Mouse (Mus musculus): ENCODE measurements around the gene Spsb2.
"Not testable (repeated sequence)": the region's sequence is repeated elsewhere in the genome, so short reads cannot be mapped to it uniquely, and the experiment has no call there.

Spsb2 gene

DNA sequence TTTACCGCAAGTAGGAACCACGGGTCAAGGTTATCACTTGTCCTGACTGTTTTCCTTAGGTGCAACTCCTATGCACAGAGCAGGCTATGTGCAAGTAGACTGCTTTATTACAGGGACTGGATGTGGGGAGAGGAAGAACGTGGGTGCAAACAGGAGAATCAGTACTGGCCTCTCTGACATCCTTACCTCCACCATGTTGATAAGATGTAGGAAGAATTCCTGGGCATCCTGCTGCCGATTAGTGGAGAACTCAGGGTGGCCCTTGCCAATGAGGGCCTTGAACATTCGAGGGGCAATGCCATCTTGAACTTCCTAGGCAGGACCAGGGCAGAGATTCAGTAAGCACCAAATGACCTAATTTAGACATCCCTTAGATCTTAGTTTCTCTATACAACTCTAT lies 12.4 kb downstream of the Spsb2 start:
- DNase-seq, result no peak

DNA sequence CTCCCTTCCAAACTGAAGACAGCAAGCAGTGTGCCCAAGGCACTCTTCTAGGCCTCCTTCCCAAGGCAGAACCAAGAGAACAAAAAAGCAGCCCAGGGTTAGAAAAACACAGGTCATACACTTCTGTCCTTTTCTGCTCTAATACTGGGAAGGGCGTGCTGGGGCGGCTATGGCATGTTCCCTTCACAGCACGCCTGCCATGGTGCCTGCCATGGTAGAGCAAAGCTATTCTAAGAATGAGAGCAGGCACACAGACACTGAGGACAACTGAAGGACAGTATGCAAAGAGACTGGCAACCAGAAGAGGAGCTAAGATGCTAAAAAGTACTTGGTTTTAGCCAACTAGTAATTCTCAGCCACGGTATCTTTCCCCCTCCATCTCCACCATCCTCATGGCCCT lies 13.6 kb downstream of the Spsb2 start:
- no peak for DNase-seq

DNA sequence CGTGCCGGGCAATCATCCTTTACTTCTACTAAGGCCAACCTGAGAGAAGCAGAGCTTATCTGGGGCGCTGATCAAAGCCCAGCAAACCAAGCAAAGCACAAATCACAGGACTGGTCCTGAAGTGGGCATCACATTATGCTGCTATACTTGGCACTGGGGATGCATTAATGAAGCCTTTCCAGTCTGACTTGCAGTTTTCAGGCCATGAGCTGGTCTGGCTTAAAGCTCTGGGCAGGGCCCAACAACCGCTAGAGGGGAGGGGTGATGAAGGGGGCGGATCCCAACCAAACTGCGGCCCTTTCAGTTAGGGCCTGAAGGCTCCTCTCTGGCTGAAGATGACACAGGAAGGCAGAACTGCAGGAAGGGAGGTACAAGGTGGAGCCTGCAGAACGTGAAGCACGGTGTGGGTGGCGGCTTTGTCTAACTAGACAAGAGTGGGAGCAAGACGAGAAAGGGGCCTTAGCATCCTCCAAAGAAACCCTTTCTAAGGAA lies 19.7 kb downstream of the Spsb2 start:
- no peak for DNase-seq

DNA sequence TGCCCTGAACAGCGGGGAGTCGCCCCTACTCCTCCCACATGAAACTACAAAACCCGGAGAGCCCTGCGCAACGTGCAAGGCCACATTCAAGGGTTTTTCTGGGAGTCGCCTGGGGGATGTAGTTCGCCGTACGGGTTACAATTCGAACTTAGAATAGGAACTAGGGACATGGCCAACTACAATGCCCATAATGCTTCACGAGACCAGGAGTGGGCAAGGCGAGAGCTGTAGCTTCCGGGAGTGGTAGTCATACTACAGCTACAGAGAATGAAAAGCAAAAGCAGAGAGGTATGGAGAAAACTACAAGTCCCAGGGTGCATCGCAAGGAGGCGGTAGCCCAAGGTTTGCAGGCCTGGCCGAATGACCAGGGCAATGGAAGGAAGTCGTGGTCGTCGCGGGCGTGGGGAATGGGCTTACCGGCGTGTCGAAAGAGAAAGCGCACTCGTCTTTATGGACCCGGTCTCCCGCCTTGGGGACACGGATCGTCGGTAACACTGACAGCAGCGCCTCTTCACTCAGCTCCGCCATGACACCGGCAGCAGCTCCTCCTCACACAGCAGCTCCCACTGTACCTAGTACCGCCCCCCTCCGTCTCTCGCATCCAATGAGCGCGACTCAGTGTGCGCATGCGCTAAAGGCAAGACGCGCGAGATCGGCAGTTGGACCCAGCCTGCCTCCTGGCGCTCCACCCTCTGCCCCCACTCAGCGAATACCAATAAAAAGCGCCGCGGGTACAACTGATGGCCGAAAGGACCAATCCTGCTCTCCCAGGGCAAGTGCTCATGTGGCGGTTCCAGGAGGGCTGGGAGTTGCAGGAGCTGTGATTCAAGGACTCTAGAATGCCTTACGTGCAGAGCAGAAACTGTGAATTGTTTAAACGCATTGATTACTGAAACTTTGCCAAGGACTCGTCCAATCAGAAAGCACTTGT lies 20.7 kb downstream of the Spsb2 start, which contains the start of the genes Usp5 and Cdca3:
Usp5 (minus strand) TSS at position 617 of the 931 bp plus-strand sequence.
Cdca3 (plus strand) TSS at position 680 of the 931 bp plus-strand sequence.
- peak; percentile 97 for DNase-seq

DNA sequence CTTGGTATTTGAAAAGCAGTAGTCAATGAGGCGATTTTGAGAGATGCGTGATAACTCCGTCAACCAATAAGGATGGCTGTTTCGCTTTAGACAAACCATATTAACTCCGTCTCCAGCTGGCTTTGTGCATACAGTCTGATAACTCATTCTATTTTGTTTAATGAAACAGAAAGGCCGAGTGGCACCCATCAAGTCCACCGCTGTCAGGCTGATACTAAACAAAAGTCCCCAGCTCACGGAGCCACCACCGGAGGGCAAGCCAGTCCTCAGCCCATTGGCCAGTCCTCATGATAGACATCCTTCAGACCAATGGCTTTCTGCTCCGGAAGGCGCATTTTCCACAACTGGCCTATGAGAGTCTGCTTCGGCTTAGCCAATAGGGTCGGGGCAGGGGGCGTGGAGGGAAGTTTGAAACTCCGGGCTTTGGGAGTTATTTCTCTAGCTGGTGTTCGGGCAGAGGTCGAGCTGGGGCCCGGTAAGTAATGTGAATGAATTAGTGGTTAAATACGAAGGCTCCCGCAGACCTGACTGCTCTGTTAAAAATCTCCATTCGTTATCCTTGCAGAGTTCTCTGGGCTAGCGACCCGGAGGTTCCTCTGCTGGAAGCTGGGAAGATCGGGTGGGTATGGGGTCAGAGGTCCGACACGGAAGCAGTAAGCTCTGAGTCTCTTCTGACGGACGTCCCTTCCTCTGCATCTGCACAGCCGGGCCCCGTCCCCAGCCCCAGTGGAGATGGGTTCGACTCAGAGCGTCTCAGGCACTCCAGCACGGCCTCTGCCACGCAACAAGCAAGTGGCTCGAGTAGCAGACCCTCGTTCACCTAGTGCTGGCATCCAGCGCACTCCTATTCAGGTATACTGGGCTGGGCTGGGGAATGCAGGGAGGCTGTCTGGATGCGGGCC lies 21.6 kb downstream of the Spsb2 start:
- DNase-seq, result peak; percentile 92

DNA sequence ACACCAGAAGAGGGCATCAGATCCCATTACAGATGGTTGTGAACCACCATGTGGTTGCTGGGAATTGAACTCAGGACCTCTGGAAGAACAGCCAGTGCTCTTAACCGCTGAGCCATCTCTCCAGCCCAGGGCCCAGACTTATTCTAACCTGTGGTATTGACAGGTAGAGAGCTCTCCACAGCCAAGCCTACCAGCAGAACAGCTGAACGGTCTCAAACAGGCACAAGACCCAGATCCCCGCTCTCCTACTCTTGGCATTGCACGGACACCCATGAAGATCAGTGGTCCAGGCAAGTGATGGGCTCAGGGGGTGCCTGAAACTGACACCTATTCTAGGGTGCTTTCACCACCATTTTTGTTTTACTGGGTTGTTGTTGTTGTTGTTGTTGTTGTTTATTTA lies 22.7 kb downstream of the Spsb2 start:
- not testable (repeated sequence) for DNase-seq

DNA sequence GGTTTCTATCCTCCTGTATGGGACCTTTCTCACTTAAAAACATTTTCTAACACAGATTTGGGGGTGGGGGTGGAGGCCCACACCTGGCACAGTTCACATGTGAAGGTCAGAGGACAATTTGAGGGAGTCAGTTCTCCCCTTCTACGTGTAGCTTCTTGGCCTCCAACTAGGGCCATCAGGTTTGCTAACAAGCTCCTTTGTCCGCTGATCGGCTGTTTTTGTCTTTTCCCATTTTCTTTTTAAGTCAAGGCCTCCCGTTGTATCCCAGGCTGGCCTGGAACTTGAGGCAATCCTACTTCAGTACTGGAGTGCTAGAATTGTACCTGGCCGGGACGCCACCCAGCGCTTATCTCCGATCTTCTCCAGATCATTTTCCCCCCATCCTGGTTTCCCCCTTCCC lies 23.2 kb downstream of the Spsb2 start:
- DNase-seq, result no peak

DNA sequence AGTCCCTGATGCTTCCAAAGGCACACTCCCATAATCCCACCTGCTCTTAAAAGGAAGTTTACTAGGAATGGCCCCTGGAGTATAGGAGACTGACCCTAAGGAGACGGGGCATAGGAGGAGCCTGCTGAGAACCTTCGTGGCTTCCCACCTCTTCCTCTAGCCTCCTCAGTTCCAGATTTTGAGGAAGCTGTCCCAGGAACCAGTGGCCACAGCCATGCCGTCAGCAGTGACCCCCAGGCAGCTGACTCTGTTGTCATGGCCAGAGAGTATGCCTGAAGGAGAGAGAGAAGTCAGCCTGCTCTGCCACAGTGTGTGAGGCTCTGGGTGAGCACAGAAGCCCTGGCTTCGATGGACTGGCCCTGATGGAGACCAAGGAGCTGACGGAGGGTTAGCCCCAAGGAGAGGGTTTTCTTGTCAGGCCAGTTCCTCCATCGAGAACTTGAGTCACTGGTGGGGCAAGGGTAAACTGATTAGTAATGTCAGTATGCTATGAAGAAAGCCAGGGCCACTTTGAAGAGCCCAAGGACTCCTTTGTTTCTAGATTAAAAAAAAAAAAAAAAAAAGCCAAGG lies 26.1 kb downstream of the Spsb2 start:
- DNase-seq, result no peak

DNA sequence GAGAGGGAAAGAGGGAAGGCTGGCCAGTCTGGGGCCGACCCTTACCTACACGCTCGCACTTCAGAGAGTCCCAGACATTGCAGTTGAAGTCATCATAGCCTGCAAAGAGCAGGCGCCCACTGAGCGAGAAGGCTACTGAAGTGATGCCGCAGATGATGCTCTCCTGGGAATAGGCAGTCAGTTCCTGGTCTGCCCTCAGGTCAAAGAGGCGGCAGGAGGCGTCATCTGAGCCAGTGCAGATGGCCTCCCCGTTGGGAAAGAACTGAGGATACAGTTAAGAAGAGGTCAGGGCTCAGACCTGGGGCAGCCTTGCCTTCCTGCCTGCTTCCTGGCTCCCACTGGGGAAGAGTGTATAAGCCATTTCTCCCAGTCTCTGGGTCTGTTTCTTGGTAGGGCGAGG lies 27.1 kb downstream of the Spsb2 start:
- peak; percentile 64 for DNase-seq

DNA sequence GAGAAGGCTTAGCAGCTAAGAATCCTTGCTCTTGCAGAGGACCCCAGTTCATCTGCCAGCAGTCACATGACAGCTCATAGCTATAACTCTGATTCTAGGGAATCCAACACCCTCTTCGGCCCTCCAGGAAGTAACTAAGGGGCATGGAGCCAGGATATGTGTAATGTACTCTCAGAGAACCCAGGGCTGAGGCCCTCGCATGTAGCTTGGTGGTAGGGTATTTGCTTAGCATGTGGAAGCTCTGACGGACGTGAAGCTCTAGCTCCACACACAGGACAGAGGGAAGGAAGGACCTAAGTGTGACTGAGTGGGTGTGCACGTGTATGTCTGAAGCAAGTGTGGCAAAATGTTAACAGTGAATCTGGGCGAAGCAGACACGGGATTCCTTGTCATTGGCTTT lies 27.9 kb downstream of the Spsb2 start:
- no peak for DNase-seq

DNA sequence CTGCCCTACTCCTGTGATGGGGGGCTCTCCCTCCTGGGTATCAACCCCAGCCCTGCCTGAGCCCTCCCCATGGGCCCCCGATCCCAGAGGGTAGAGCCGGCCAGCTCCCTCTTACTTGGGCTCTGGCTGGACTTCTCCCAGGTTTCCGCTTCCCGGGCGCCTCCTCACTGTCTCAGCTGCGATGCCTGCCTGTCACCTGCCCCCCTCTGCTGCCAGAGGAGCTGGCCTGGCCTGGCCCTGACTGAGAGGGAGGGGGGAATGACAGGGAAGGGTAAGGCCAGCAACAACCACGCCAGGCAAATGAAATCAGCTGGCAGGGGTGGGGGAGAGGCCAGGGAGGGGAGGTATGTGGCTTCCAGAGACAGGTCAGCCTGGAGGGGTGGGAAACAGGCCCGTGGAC lies 31.3 kb downstream of the Spsb2 start:
- DNase-seq, result no peak

DNA sequence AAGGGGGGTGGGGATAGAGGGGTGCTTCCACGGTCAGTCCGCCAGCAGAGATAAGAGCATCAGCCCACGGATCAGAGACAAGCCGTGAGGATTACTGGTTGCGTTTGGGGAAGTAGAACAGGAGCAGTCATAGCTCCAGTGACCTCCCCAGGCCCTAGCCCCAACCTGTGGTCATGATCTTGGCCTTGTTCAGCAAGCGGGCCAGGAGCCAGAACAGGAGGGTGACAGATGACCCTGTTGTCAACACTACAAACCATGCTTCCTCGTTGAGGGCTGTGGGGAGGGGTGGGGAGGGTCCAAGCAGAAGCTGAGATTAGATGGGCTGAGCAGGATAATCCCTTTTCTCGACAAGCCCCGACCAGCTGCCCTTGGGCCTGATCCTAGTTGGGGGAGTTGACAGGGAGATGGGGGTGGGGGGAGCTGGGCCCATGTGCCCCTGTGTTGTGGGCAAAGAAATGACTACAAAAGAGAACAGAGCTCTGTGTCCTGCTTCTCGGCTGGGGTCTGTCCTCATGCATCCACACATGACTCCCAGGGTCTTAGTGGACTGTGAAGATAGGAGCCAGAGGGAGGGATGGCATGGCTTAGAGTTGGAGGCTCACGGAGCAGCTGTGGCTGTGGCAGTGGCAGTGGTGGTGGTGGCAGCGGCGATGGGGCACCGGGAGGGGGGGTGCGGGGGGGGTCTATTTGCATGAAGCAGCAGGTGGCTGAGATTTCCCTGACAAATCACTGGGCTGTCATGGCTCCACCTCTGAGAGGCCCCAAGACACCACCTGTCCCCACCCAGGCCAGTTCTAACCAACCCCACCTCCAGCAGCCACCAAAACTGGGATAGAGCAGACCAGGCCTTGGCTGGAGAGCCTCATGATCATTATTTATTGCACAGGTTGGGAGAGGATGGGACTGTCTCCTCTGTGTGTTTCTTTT lies 32.0 kb downstream of the Spsb2 start, which contains the start of gene Gnb3:
Gnb3 (minus strand) TSS at position 35 of the 927 bp plus-strand sequence.
- DNase-seq, result no peak

DNA sequence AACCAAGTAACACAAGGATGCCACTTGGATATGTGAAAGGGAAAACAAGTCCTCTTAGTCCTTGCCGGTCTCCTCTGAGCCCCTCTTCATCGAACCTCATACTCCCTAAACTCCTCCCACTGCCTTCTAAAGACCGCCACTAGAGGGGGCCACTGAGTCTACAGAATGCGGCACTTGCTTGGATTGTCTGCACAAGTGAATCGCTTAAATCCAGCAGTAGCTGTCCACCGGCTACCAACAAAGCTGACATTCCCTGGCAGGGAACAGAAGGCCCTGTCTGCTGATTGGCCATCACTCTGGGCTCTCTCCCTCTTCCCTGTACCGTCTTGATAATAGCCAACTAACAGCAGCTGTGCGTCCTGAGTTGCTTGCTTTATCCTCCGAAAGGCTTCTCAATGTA lies 38.8 kb downstream of the Spsb2 start:
- DNase-seq, result peak; percentile 95

DNA sequence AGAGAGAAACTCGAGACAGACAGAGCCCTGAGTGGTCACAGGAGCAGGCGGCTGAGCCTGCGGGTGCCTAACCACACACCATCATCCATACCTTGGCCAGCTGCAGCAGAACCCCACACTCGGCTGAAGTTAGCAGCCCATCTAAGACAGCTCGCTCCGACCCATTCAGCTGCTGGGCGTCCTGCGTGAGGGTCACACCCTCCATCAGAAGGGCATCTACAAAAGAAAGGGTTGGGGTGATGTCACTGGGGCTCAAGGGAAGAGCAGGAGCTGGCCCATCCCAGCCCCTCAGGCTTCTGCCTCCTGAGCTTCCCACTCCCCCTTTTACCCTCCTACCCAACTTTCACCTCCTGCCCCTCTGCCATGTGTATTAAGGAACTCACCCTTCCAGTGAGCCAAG lies 42.1 kb downstream of the Spsb2 start:
- no peak for DNase-seq

DNA sequence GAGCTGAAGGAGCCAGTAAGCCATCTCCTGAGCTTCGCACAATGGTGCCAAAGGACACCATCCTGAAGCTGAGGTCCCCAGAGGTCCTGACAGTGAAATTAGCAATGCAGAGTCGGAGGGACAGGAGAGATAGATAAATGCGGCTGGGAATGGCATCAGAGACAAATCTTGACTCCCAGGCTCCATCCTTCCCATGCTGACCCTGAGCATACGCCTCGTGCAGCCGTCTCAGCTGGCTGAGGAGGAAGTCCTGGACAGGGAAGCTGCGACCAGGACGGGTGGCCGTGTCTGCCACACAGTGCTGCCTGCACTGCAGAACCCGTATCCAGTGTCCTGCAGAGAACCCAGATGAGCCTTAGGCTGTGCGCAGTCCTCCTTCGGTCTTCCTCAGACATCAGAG lies 46.2 kb downstream of the Spsb2 start:
- no peak for DNase-seq

DNA sequence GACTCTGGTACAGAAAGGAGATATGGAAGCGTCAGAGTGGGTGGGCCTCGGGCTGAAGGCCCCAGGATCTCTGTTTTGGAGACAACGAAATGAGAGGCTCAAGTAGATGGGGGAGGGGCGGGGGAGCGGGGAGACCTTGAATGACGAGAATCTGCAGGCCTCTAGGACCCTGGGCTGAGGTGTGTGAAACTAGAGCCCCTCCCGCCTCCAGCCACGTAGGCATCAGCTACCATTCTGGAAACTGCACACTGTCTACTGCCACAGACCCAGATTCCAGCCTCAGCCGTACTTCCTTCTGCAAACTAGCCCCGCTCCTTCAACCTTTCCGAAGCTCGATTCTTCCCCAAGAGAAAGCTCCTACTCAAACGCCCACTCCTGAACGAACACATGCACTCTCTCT lies 47.9 kb downstream of the Spsb2 start:
- no peak for DNase-seq

DNA sequence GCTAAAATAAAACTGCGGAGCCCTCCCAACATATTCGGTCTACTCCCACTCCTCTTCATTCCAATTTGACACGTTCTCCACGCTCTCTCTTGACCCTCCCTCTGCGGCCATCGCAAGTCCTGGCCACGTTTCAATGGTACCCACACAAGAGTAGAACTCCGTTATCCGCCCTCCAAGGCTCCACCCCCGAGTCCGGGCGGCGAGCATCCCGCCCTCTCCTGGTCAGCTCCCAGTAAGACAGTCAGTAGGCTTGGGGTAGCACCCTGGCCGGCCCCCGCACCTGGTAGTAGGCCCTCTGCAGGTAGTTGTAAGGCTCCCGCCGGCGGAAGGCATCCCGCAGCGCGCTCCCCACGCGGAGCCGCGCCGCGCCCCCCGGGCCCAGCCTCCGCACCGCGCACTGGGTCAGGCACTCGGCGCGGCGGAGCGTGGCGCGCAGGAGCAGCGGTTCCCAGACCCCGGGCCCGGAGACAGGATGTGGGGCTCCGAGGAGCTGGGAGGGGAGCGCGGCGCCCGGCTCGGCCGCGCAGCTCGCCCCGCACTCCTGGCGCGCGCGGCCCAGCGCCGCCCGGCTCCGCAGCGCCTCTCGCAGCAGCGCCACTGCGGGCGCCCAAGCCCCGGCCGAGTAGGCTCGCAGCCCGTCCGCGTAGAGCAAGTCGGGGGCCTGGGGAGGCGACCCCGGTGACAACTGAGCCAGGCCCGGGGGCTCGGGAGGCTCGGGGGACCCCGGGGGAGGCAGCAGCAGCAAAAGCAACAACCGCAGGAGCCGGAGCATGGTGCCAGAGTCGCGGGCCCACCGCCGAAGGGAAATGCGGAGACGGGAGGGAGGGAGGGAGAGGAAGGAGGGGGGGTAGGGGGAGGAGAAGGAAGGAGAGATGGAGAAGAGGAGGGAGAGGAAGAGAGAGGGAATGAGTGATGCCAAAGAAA lies 48.7 kb downstream of the Spsb2 start, which contains the start of gene P3h3:
P3h3 (minus strand) TSS at position 837 of the 924 bp plus-strand sequence.
- peak; percentile 79 for DNase-seq

DNA sequence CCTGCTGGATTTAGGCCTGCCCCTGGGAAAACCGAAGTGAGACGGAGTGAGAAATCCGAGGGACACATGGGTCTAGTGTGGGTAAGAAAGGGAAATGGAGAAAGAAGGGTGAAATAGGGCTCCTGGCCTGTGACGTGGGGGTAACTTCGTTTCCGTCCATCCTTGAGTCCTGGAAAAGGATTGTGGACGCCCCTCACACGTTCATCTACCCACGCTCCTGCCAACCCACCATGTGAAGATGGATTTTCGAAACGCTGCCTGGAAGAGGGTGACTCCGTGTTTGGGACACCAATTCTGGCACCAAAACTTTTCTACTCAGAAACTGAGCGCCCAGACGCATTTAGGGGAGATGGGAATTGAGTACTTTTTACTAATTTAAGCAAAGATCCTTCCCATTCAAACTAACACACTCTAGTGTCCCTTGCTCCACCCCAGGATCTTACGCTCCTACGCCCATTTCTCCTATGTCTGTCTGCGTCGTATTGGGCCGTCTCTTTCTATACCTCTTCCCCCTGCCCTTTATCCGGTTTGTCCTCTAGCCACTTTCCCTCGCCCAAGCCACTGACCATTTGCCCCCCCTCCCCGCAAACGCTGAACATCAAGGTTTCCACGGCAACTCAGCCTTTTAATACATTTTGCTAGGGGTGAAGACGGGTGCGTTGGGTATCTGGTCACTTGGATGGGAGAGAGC lies 49.5 kb downstream of the Spsb2 start:
- no peak for DNase-seq

DNA sequence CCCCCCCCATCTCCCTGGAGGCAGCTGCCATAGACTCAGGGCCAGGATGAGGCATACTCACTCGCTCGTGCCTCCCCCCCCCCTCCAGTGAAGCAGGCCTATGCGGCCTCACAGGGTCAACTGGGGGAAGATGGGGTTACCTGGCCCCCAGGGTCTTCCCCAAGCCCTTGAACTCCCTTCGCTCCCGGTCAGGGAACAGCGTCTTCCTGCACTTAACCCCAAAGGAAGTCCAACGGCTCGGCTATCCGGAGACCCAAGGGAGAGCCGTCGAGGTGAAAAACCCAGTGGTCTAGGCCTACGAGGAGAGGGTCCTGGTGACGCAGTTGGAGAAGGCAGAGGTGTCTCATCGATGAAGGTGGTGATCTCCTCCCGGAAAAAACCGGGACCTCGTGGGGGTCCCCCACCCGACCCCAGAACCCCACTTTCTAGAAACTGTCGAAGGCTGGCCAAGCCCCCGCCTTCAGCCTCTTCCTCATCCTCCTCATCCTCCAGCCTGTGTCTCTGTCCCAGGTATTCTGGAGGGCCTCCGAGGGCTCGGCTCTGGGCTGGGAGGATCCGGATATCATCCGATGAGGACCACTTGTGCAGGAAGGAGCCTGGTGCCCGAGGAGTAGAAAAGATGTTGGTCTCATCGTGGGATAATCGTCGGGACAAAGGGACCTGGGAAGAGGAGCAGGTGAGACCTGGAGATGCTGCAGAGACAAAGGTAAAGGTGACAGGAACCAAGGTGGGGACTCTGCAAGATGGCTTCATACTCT lies 50.3 kb downstream of the Spsb2 start:
- DNase-seq, result no peak
